Mouse (Mus musculus) midbrain, embryonic 14.5 days (tissue): ENCODE data around the gene Gm32742. TPM values are rescaled to one million over a fixed set of nuclear protein-coding genes. Genes with fewer than 3 reads are reported as not detected.

Source experiments
- ATAC-seq: fragments of 200-750 bp; cut with Nextera tagmentation; 2 replicates; pipeline ENCODE4 v1.8.0; 2017; ENCODE audit warnings: moderate number of reproducible peaks, moderate library complexity; ENCODE audit not compliant: low FRiP score, low TSS enrichment
- DNase-seq: peaks from one replicate; pipeline ENCODE4 v3.0.0-alpha.2; 2015
- H3K27ac ChIP-seq: fragments of 300-500 bp; sonication (generic); replicated peaks from 2 replicates; pipeline ENCODE4 v1.5.1; 2014; ENCODE audit warnings: mild to moderate bottlenecking, low read depth, low read length, moderate library complexity
- H3K27me3 ChIP-seq: fragments of 300-500 bp; sonication (generic); 2 replicates; pipeline ENCODE4 v1.6.1; 2014; ENCODE audit warnings: low read length, control low read depth, mixed read lengths; ENCODE audit not compliant: control insufficient read depth, insufficient read depth
- H3K36me3 ChIP-seq: fragments of 300-500 bp; sonication (generic); 2 replicates; pipeline ENCODE4 v1.6.1; 2014; ENCODE audit warnings: low read length, control low read depth; ENCODE audit not compliant: control insufficient read depth, insufficient read depth
- H3K4me1 ChIP-seq: fragments of 300-500 bp; sonication (generic); 2 replicates; pipeline ENCODE4 v1.6.1; 2014; ENCODE audit warnings: mild to moderate bottlenecking, antibody characterized with exemption, low read length, control low read depth; ENCODE audit not compliant: control insufficient read depth, insufficient read depth
- H3K4me2 ChIP-seq: fragments of 300-500 bp; sonication (generic); 2 replicates; pipeline ENCODE4 v1.6.1; 2014; ENCODE audit warnings: mild to moderate bottlenecking, low read length, moderate library complexity
- H3K4me3 ChIP-seq: fragments of 300-500 bp; sonication (generic); replicated peaks from 2 replicates; pipeline ENCODE4 v1.5.1; 2014; ENCODE audit warnings: low read depth, low read length
- H3K9ac ChIP-seq: fragments of 300-500 bp; sonication (generic); replicated peaks from 2 replicates; pipeline ENCODE4 v1.6.1; 2014; ENCODE audit warnings: mild to moderate bottlenecking, low read length, moderate library complexity
- H3K9me3 ChIP-seq: fragments of 300-500 bp; sonication (generic); 2 replicates; pipeline ENCODE4 v1.6.1; 2016; ENCODE audit warnings: low read length, control low read depth, mixed read lengths; ENCODE audit not compliant: control insufficient read depth
- WGBS: fragments of 180-500 bp; shearing (Covaris S2); extraction: QIAGEN DNeasy Blood & Tissue Kit; methylation state at CpG from one replicate; pipeline ENCODE4 v1.1.7; 2014; 5-methylcytosine and 5-hydroxymethylcytosine counted together
- polyA plus RNA-seq: library from polyadenylated mRNA; unstranded; fragments of >200 nt; fragmentation: Nextera tagmentation; extraction: Ambion mirVana; gene quantifications from 2 replicates; pipeline ENCODE4 v1.2.1, GENCODE M21; 2014

Gm32742 gene
- 0.03 TPM in 1 of 2 replicates, not detected in the other for polyA plus RNA-seq

GRCm38 (mm10) chr9:51165312-51166180 lies at the start of gene Gm32742:
Gene Gm32742 (minus strand): TSS chr9:51165517.
- H3K27me3 ChIP-seq: no peaks in the 10 kb centered on the region

DNA sequence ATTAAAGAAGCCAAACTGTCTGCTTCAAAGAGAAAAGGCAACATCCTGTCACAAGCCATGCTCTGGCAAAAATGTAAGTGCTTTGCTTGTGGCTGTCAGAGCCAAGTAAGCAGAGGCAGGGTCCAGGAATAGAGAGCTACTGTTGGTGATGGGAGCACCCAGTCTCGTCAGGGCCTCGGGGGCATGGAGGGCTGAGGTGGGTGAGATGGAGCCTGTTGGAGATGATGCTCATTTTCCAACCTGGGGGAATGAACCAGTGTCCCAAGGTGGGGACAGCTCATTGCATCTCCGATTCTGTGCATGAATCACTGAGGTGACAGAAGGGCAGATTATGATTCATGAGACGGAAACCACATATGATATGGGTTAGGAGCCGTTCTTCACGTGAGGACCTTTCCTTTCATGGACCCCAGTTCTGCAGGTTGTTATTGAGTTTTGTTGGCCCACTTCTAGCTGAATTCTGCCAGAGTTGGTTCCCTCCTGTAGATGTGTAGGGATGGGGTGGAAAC lies 48.5 kb upstream of the Gm32742 start:
- DNase-seq: no peak
- no peaks in the 10 kb centered on the region for H3K4me1 ChIP-seq
- WGBS: 92% methylated on average over 6 of the region's 6 CpGs
- H3K9ac ChIP-seq: no peak overlapping the region
- H3K27ac ChIP-seq: no peak overlapping the region
- H3K27me3 ChIP-seq: no peaks in the 10 kb centered on the region
- no peak overlapping the region for H3K4me3 ChIP-seq
- ATAC-seq: no peak
- H3K36me3 ChIP-seq: no peaks in the 10 kb centered on the region
- no peaks in the 10 kb centered on the region for H3K9me3 ChIP-seq
- no peak overlapping the region for H3K4me2 ChIP-seq

More at GRCm38 (mm10) chr9:51165312-51166180, at the start of gene Gm32742:
- WGBS: 52% methylated on average over 6 of the region's 6 CpGs
- H3K9ac ChIP-seq: no peak within 1 kb of the TSS
- ATAC-seq: no peak
- no peak within 1 kb of the TSS for H3K4me2 ChIP-seq
- H3K36me3 ChIP-seq: no peaks in the 10 kb centered on the region
- H3K9me3 ChIP-seq: no peaks in the 10 kb centered on the region
- no peak for DNase-seq
- no peaks in the 10 kb centered on the region for H3K4me1 ChIP-seq
- H3K4me3 ChIP-seq: no peak within 1 kb of the TSS
- H3K27ac ChIP-seq: no peak within 1 kb of the TSS

DNA sequence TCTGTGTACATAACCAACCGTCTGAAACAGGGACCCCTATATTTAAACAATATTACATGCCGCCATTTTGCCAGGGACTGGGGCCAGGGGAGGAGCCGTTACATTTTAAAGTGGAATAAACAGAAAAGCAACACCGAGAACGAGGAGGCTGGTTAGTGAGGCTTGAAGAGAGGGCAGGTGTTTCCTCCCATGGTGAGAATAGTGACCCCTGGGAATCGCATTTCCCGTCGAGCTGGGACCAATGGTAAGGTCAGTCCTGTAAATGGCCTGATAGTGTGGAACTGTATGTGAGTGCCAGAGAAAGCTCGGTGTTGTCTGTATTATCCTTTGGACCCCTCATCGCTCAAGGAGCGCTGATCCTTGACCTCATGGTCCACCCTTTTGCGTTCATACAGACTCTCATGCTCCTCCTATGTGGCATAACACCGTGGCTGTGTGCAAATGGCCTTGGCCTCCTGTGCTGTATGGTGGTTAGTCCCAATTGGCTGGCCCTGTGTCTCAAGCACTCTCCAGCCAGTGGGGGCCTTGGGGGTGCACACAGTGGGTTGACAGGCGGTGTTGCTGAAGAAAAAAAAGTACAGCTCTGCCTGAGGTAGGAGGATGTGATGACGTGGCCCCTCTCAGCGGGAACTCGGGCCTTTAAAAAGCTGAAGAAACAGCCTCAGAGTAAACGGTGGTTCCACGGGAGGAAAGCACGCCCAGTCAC lies 47.9 kb upstream of the Gm32742 start, which contains the start of gene Pou2af1:
Gene Pou2af1 (plus strand): TSS at position 686 of the 706 bp plus-strand sequence.
- Histone ChIP-seq H3K9me3 (no peaks in the 10 kb centered on the region), H3K4me2 (no peak within 1 kb of the TSS), H3K27ac (no peak within 1 kb of the TSS), H3K9ac (no peak within 1 kb of the TSS), H3K36me3 (no peaks in the 10 kb centered on the region), H3K4me1 (no peaks in the 10 kb centered on the region), H3K27me3 (no peaks in the 10 kb centered on the region), H3K4me3 (no peak within 1 kb of the TSS)
- no peak for DNase-seq
- 85% methylated on average over 20 of the region's 20 CpGs for WGBS
- ATAC-seq: no peak

- Histone ChIP-seq H3K4me1 (no peaks in the 10 kb centered on the region), H3K27me3 (no peaks in the 10 kb centered on the region), H3K4me3 (no peak overlapping the region), H3K27ac (no peak overlapping the region), H3K9me3 (no peaks in the 10 kb centered on the region), H3K4me2 (no peak overlapping the region), H3K9ac (no peak overlapping the region), H3K36me3 (no peaks in the 10 kb centered on the region)
- ATAC-seq (no peak), DNase-seq (no peak)
- WGBS: 71% methylated on average over 6 of the region's 6 CpGs
These were observed 45.9 kb upstream of the Gm32742 start for GRCm38 (mm10) chr9:51211191-51211590.

DNA sequence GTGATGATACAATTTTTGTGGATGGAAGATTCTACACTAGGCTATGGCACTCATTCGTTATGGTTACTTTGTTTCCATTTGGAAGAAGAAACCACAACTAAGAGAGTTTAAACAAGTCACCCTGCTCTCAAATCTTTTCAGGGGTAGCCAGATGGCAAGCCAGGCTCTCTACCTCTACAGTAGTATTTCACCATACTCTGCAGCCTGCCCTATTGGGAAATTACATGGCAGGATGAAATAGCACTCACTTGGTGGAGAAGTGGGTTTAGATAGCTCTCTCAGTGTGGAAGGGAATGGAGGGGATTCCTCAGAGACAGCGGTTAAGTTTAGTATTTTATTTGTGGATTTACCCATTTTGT lies 43.6 kb upstream of the Gm32742 start:
- no peak overlapping the region for H3K27ac ChIP-seq
- no peak overlapping the region for H3K9ac ChIP-seq
- H3K4me2 ChIP-seq: no peak overlapping the region
- no peaks in the 10 kb centered on the region for H3K36me3 ChIP-seq
- H3K4me1 ChIP-seq: no peaks in the 10 kb centered on the region
- ATAC-seq (no peak), DNase-seq (no peak)
- WGBS: 93% methylated on average over 2 of the region's 2 CpGs
- H3K27me3 ChIP-seq: no peaks in the 10 kb centered on the region
- no peaks in the 10 kb centered on the region for H3K9me3 ChIP-seq
- no peak overlapping the region for H3K4me3 ChIP-seq

DNA sequence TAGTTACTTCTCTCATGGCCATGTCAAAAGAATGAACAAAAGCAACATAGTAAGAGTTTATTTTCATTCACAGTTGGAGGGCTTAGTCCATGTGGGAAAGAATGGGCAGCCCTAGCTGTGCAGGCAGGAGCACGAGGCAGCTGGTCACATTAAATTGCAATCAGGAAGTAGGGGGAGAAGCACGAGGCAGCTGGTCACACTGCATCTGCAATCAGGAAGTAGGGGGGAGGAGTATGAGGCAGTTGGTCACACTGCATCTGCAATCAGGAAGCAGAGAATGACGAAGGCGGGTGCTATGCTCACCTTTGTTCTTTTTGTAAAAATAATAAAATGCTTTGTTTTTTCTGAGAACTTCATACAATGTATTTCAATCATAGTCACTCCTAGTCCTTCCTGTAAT lies 29.5 kb upstream of the Gm32742 start:
- Histone ChIP-seq H3K27me3 (no peaks in the 10 kb centered on the region), H3K9ac (no peak overlapping the region), H3K4me2 (no peak overlapping the region), H3K36me3 (no peaks in the 10 kb centered on the region), H3K4me1 (no peaks in the 10 kb centered on the region), H3K4me3 (no peak overlapping the region), H3K9me3 (no peaks in the 10 kb centered on the region), H3K27ac (no peak overlapping the region)
- no peak for DNase-seq
- WGBS: 69% methylated on average over 4 of the region's 4 CpGs
- no peak for ATAC-seq

- WGBS: 88% methylated on average over 3 of the region's 3 CpGs
- ATAC-seq: no peak
- no peak overlapping the region for H3K4me2 ChIP-seq
- no peak for DNase-seq
- H3K4me3 ChIP-seq: no peak overlapping the region
- no peaks in the 10 kb centered on the region for H3K9me3 ChIP-seq
- no peaks in the 10 kb centered on the region for H3K27me3 ChIP-seq
- no peaks in the 10 kb centered on the region for H3K4me1 ChIP-seq
- no peak overlapping the region for H3K9ac ChIP-seq
- H3K36me3 ChIP-seq: no peaks in the 10 kb centered on the region
- no peak overlapping the region for H3K27ac ChIP-seq
These were observed 25.3 kb upstream of the Gm32742 start for GRCm38 (mm10) chr9:51190655-51191054.

DNA sequence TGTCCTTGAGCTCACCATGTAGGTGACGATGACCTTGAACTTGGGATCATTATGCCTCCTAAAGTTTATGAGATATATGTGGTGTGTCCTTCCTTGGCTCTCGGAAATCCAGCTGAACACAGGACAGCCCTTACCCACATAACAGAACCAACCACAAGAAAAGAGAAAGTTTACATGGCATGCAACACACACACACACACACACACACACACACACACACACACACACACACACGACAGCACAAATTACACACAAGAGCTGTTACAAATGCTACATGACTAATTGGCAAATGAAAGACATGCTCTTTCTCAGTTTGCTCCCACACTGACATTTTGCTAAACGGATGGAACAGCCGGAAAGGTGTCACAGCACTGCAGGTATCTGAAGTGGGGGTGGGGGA lies 20.6 kb upstream of the Gm32742 start:
- no peaks in the 10 kb centered on the region for H3K9me3 ChIP-seq
- H3K9ac ChIP-seq: no peak overlapping the region
- no peak overlapping the region for H3K4me3 ChIP-seq
- no peak overlapping the region for H3K27ac ChIP-seq
- H3K4me1 ChIP-seq: no peaks in the 10 kb centered on the region
- ATAC-seq: no peak
- H3K36me3 ChIP-seq: no peaks in the 10 kb centered on the region
- no peak overlapping the region for H3K4me2 ChIP-seq
- H3K27me3 ChIP-seq: no peaks in the 10 kb centered on the region
- WGBS: 84% methylated on average over 5 of the region's 5 CpGs
- no peak for DNase-seq
